Mouse (Mus musculus) thymus, adult 18-20 months (tissue): Measurements from ENCODE around the gene Rhebl1.

ENCODE experiments used
- DNase-seq, 2 experiments: peaks; one replicate each; pipeline ENCODE4 v3.0.0; 2022; ENCODE audit warnings: mixed read lengths in 2 of 2

Gene Rhebl1

DNA sequence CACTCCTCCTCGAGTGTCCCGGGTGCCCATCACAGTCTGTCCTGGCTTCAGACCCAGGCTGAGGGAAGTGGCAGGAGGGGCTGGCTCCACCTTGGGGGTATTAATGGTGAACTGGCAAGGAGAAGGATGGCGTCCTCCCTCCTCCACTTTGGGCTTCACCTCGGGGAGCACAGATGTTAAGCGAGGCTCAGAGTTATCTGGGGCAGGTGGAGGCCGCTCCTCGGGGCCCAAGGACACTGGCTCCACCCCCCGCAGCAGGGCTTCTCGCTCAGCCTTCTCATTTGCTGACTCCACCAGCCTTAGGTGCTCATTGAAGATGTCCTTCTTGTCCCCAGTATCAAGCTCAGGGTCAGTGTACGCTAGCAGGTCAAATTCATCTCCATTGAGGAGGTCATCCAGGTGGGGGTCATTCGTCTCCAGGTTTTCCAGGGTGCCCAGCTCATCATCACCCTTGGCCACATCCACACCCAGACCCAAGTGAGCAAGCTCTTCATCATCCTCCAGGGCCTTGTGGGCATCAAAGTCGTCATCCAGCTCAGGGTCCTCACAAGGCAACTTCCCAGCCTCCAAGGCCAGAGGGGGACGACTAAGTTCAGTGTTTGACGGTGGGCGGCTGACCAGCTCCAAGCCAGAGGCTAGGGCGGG lies 44.3 kb downstream of the Rhebl1 start:
- DNase-seq, result no peak

DNA sequence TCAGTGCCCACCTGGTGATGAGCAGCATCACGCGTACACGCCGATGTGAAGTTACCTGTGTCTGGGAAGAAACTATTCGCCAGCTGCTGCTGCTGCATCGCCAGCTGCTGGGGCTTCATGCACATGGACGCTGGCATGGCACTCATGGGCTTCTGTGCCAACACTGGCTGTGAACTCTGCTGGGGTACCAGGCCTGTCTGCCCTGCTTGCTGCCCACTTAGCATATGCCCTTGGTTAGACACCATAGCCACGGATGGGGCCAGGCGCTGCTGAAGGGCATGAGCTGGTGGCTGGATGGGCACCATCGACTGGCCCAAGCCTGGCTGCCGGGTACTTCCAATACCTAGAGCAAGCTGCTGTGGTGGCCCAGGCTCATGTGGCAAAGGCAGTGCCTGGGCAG lies 45.2 kb downstream of the Rhebl1 start:
- DNase-seq, result no peak

DNA sequence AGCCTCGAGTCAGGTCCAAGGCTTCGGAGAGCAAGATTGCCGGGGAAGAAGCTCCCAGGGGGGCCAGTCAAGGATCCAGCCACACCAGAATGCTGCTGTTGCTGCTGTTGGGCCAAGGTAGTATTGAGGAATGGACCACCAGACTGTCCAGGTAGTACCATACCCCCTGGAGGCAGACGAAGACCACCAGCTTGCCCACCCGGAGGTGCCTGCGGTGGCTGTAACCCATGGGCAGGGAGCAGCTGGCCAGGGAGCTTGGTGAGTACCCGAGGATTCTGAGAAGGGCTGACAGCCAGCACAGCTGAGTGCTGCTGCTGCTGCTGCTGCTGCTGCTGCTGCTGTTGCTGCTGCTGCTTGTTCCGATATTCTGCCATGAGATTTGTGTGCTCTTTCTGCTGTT lies 48.2 kb downstream of the Rhebl1 start:
- no peak for DNase-seq

DNA sequence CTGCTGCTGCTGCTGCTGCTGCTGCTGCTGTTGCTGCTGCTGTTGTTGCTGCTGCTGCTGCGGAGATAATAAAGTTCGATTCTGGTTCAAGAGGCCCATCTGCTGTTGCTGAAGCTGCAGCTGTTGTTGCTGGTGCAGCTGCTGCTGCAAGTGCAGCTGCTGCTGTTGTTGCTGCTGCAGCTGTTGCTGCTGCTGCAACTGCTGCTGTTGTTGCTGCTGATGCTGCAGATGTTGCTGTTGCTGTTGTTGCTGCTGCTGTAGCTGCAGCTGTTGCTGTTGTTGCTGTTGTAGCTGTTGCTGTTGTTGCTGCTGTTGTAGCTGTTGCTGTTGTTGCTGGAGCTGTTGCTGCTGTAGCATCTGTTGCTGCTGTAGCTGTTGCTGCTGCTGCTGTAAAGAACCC lies 49.2 kb downstream of the Rhebl1 start:
- no peak for DNase-seq

DNA sequence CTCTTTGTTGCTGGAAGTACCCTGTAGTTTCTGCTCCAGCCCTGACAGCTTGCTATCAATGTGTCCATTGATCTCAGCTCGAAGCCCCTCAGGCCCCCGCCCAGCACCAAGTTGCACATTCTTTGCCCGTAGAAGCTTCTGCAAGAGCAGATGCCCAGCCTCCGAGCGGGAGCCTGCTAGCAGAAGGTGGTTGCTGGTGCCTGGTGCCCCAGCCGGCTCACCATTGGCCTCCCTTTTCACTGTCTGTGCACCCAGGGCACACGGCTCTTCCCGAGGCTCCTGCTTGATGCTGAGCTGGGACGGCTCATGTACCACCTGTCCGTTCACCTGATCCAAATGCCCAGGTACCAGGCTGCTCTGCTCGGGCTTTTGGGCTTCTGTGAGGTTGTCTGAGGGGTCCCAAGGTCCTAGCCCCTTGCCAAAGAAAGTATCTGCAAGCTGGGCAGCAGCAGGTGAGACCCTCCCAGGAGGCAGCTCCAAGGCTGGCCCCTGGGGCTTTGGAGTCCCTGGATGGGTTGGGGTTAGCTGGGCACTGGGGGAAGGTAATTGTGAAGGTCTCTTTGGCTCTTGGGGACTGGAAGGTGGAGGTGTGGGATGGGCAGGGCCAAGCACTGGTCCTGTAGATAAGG lies 50.6 kb downstream of the Rhebl1 start:
- DNase-seq, result no peak

DNA sequence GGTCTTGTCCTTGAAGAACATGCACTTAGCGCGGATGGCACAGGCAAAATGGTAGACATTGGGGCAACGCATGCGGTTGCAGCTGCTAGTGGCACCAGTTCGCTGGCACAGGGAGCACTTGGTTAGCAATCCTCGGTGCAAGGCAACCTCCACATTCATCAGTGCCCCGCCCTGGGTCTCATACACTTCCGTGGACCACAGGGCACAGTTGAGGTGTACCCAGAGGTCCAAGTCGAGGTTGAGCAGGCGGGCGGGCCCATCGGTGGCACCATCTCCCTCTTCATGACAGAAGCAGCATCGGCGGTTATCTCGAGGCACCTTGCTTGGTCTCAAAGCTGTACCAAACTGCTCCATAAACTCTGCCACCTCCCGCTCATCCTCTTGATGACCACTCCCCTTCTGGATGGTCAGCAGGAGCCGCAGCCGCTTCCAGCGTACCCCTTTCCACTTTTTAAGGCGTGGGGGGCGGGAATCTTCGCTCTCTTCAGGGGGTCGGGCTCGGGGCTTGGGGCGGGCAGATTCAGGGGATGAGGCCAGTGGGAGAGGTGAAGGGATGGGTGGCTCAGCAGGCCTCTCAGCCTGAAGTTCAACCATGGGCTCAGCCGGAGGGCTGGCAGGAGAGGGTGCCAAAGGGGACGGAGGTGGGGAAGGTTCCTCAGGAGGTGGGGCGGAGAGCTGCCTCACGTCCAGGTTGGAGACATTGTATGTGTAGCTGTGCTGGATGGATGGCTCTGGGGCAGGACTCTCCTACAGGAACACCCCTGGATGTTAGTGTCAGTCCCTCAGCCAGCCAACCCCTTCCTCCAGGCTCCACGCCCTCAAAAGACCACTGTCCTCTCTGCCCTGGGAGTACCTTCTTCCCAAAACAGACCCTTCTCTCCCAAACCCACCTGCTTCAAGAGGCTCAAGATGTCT lies 54.4 kb downstream of the Rhebl1 start:
- no peak for DNase-seq

DNA sequence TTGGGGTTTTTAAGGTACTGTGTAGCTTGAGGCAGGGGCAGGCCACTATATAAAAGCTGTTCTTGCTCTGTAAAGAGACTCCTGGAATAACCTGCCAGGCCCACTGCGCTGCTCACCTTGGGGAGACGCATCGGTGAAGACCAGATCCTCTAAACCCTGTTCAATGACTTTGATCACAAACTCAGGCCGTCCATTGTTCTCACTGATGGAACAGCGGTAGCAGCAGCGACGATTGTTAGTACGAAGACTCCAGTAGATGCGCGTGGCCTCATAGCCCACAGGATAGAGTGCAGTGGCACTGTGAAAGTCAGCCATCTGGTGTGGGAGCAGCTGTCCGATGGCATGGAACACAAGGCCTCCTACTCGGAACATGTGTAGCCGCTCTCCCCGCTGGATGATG lies 55.2 kb downstream of the Rhebl1 start:
- no peak for DNase-seq

DNA sequence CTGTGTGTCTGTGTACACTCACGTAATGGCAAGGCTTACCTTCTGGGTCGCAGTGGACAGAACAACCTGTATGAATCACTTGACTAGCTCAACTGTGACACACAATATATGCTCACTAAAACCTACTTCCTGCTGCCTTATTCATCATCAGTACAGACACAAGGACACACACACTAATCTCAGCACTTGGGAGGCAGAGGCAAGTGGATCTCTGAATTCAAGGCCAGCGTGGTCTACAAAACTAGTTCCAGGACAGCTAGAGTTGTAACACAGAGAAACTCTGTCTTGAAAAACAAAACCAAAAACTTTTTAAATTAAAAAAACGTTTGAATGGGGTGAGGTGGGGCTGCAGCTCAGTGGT lies 56.6 kb downstream of the Rhebl1 start:
- no peak for DNase-seq

DNA sequence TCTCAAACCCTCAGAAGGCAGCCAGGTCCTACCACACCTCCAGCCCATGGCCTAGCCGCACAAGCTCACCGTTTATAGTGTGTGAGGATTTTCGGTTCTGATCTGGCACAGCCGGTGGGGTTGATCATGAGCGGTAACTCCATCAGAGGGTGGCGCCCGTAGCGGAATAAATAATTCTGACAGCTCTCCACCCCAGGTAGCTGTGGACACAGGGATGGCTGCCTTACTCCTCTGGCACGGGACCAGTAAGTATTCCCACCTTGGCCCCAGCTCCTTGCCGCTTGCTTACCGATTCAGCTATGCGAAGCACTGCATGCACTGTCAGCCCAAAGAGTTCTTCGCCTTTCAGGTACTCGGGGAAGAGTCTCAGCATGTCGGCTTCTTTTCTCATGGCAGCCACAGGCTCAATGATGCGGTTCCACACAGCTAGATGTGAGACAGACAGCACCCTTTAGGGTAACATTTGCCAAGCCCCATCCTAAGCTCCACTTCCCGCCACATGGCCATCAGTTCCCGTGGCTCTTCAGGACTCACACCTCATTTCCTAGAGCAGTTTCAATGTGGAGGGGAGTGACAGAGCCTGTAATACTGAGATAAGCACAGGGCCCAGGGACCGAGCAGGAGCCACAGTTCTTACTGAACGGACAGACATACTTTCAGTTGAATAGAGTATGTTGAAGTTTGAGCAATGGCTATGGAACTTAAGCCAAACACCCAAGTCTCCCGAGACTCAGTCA lies 57.2 kb downstream of the Rhebl1 start:
- DNase-seq, result no peak

DNA sequence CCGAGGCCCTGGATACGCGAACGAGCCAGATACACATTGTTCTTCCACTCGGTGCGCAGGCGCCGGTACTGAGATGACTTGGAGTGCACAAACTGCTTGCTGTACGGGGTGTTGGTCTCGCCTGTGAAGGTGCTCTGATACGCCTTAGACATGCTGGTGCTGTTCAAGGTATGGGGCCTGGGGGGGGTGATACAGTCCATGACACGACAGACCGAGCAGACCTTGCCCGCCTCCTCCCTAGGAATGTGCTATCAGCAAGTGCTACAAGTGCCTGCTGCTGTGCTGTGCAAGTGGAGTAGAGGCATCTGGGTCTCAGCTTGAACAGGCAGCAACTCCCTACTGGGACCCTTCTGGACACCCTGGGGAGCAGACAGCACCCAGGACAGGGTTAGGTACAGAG lies 59.0 kb downstream of the Rhebl1 start:
- DNase-seq, result no peak

DNA sequence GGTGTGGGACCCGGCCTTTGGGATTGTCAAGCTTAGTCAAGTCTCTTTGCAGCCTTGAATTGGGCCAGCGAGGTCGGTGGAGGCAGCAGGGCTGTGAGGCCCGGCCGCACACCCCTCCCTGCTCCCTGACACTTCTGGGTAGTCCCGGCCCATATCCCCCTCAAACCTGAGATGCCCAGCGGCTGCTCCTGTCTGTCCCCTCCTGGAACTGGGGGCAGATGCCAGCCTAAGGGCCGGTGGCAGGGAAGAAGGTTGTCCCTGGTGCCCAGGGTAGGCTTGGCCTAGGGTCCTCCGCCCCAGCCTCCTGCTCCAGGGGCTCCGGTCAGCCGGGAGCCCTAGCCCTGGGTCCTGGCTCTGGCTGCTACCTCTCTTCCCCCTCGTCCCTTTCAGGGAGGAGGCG lies 60.3 kb downstream of the Rhebl1 start:
- DNase-seq, result no peak

DNA sequence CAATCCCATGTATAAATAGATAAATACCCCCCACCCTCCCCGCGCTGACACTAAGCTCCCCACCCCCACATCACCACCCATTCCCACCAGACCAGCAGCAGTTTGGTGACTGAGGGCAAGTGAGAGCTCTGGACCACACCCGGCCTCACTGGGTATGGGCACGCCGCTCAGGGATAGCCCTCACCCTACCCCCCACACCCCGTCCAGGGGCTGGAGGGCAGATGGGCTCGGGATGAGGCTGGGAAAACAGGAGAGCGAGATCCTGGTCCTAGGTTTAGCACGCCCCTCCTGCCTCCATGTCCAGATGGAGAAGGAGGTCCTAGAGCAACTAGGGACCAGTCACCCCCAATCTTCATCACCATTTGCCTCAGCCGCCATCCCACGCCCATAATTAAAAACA lies 61.1 kb downstream of the Rhebl1 start:
- no peak for DNase-seq

DNA sequence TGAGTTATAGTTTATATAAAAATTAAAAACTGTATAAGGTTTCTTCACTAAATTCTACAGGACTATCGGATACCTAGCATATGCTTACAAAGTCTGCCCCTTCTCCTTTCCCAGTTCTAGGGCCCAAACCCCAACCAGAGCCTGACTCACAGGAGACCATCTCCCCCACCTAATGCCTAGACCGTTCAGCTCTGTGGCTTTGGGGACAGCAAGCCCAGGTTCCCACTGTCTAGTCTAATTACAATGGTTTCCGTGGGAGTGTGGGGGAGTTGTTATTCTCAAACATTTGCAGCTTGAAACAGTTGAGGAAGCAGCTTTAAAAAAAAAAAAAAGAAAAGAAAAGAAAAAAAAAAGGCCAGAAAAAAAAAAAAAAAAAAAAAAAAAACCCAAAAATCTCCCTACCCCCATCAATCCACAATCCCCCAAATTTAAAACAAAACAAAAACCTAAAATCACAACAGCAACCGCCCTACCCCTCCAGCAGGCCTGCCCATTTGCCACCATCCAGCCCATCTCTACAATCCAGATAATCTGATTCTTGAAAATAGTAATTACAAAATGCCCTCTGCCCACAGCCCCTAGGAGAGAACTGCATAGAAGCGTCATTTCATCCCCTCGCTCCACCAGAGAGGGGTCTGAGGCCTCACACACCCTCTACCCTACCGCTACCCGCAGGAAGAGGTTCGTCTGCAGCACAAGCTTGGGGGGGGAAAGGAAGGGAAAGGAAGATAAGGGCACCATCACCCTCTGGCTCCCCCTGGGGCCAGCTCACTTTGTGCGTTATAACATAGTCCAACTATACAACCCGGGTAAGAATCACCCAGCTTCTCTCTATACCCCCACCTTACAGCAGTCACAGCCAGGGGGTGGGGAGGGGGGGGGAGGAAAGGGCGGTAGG lies 61.9 kb downstream of the Rhebl1 start:
- peak; percentile 49 to 61 for DNase-seq

DNA sequence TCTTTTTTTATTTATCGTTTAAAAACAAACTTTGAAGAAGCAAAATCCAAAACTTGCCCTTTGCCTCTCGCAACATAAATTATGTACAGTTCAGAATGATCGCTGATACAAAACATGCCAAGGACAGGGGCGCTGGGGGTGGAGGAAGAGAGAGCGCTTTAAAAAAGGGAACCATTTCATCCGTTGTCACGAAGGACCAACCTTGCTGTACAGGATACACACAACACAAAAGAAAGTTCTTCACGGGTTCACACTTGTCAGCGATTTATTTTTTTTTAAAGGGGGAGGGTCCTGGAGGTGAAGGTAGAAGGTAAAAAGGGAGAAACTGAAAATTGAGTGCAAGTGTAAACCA lies 62.7 kb downstream of the Rhebl1 start:
- no peak for DNase-seq

DNA sequence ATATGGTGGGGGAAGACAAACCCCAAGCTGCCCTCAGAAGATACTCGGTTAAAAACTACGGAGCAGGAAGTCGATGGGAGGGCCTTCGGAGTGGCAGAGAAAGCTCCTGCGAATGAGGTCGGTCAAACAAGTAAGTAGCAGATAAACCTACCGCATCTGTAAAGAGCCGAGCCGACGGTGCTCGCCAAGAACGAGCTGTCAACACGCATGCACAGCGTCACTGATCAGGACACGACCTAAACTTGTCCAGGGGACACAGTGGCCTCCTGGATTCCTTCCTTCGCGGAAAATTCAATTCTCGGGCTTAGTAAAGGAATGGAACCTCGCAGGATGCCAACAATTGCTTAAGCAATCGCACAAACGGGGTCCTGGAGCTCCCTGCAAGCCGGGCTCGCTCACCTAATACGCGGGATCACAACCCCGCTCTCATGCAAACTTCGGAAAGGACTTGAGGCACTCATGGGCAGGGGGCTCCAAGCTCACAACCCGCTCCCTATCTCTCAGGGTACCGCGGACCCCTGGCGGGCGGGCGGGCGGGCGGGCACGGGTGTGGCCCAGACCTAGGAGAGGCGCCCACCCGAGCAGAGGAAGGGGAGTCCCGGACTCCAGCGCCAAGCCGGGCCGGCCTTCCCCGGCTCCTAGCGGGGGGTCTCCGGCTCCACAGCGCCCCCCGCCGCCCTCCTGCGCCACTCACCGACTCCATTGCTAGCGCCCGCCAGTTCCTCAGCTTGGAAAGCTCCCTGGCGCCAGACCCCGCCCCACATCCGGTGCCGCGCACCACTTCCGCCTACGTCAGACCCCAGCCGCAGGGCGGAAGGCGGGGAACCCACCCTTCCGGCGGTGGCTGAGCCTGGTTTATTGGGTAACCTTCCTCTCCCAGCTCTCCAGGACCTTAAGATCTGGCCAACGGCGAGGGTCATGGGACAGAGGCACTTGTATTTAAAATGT lies 63.3 kb downstream of the Rhebl1 start, which contains the start of gene Prkag1:
Gene Prkag1, minus strand, starts transcription at position 786 of the 948 bp plus-strand sequence.
- DNase-seq, result peak; percentile 95
